1 mouse cellular context compared by ENCODE assay signal in the genomic region with DNA sequence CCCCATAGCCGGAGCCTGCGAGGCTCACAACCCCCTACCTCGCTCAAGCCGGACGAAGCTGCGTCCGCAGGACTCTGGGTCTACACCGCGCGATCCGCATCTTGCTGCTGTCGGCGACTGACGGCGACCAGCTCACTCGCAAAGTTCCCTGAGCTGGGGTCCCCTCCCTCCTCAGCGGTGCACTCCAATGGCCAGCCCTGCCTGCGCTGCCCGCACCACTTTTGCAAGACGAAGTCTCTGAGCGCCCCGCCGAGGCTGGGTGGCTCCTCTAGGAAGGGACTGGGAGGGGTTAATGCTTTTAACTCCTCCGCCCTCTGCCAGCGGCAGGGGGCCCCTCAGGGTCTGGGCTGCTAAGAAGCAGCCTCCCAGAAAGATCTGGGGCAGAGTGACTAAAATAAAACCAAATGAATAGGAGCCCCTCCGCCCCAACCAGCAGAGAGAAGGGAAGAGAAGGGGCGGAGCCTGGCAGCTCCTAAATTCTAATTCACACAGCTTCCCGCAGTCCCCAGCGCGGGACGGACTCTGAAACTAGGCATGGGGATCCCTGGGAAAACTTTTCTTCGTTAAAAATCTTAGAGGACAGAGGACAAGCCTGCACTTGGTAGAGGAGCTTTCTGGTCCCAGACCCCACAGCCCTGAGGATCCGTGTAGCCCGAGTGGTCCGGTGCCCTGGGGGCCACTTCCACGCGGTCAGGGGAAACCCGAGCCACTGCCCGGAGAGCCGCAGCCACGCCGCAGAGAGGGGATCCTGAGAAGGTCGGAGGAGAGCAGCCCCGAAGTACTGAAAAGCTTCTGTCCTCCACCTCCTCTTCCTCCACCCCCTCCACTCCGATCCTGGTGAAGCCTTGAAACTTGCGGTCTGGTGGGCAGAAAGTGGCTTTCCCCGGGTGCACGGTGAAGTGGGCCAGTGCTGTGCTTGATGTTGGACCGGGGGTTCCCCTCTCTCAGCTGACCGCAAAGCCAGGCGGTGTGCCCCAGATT.
TF ChIP-seq lines count a peak whose summit lies in the region.

A gene (minus strand): TSS at position 402 of the 981 bp plus-strand sequence.

TF ChIP-seq in myocyte, 11 proteins besides CTCF, POLR2A, EP300 and RAD21 (continued from another document):
- TF ChIP-seq SRF (IDR thresholded peaks at IDR 0.05; ENCODE audit: control insufficient read depth, insufficient read length, low read depth): no peak
- peak; percentile 40 for TF ChIP-seq POLR2AphosphoS2 (IDR thresholded peaks at IDR 0.05; ENCODE audit: insufficient read length, low read depth)
- TF ChIP-seq REST (IDR thresholded peaks at IDR 0.05; ENCODE audit: insufficient read depth, insufficient read length): no peak
